Mouse (Mus musculus) forebrain, embryonic 15.5 days (tissue): ENCODE measurements around the gene Map3k6. TPM values are rescaled to one million over a fixed set of nuclear protein-coding genes. Genes with fewer than 3 reads are reported as not detected.

Experiments used
- ATAC-seq: fragments of 200-750 bp; cut with Nextera tagmentation; replicated peaks from 2 replicates; pipeline ENCODE4 v1.8.0; 2017; ENCODE audit warnings: mild to moderate bottlenecking, moderate TSS enrichment, moderate library complexity
- H3K27ac ChIP-seq: fragments of 300-500 bp; sonication (generic); replicated peaks from 2 replicates; pipeline ENCODE4 v1.5.1; 2015; ENCODE audit warnings: mild to moderate bottlenecking, inconsistent platforms
- H3K27me3 ChIP-seq: fragments of 300-500 bp; sonication (generic); 2 replicates; pipeline ENCODE4 v1.6.1; 2015; ENCODE audit warnings: inconsistent platforms
- H3K36me3 ChIP-seq: fragments of 300-500 bp; sonication (generic); 2 replicates; pipeline ENCODE4 v1.6.1; 2015; ENCODE audit warnings: mild to moderate bottlenecking, inconsistent platforms
- H3K4me1 ChIP-seq: fragments of 300-500 bp; sonication (generic); 2 replicates; pipeline ENCODE4 v1.6.1; 2015; ENCODE audit warnings: inconsistent platforms
- H3K4me2 ChIP-seq: fragments of 300-500 bp; sonication (generic); replicated peaks from 2 replicates; pipeline ENCODE4 v1.6.1; 2015; ENCODE audit warnings: mild to moderate bottlenecking, inconsistent platforms
- H3K4me3 ChIP-seq: fragments of 300-500 bp; sonication (generic); 2 replicates; pipeline ENCODE4 v1.5.1; 2015; ENCODE audit warnings: mild to moderate bottlenecking, inconsistent platforms
- H3K9ac ChIP-seq: fragments of 300-500 bp; sonication (generic); replicated peaks from 2 replicates; pipeline ENCODE4 v1.6.1; 2015; ENCODE audit warnings: mild to moderate bottlenecking, inconsistent platforms
- H3K9me3 ChIP-seq: fragments of 300-500 bp; sonication (generic); 2 replicates; pipeline ENCODE4 v1.6.1; 2016; ENCODE audit warnings: inconsistent platforms
- WGBS: fragments of 180-500 bp; shearing (Covaris S2); methylation state at CpG from one replicate; pipeline ENCODE4 v1.1.7; 2015; ENCODE audit warnings: mixed read lengths; 5-methylcytosine and 5-hydroxymethylcytosine counted together
- polyA plus RNA-seq: library from polyadenylated mRNA; unstranded; fragments of >200 nt; fragmentation: Nextera tagmentation; extraction: Ambion mirVana; gene quantifications from 2 replicates; pipeline ENCODE4 v1.2.1, GENCODE M21; 2015

Gene Map3k6
- polyA plus RNA-seq, 1 experiment from 2014 or later = 1.7 TPM

DNA sequence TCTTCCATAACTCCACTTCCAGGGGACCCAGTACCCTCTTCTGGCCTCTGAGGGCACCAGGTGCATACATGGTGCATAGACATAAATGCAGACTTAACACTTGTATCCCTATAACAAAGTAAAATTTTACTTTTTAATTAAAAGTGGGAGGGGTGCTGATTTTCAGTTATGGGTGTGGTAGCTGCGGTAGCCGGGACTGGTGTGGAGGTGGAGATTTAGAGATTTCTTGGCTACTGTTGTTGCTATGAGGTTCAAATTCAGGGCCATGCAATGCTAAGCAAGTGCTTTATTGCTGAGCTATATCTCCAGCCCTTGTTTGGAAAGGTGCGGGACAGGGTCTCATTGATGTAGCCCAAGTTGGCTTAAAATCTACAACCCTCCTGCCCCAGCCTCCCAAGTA lies 21.9 kb upstream of the Map3k6 start:
- Histone ChIP-seq H3K36me3 (no peaks in the 10 kb centered on the region), H3K27ac (no peak overlapping the region), H3K4me2 (no peak overlapping the region), H3K9ac (no peak overlapping the region), H3K4me3 (no peak overlapping the region), H3K27me3 (peaks cover 15% of the 10 kb centered on the region), H3K4me1 (peaks cover 5% of the 10 kb centered on the region; the same call in 1 of the 2 replicates), H3K9me3 (no peaks in the 10 kb centered on the region)
- WGBS = 92% methylated on average over 3 of the region's 3 CpGs
- no peak for ATAC-seq

DNA sequence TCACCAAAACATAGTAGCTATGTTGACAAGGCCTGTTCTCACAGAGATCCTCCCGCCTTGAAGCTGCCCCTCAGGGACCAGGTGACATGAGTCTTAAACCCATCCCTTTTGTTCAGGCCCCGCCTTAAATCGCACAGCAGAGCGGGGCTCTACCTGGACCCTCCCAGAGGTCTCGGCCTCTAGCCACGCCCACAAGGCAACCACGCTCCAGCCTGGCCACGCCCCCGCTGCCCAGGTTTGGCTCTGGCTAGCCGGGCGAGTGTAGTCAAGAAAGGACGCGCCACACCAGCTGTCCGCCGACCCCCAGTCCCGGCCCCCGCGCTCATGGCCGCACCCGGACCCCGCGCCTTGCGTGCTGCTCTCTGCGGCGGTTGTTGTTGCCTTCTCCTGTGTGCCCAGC lies 20.0 kb upstream of the Map3k6 start:
- 2% methylated on average over 25 of the region's 25 CpGs for WGBS
- Histone ChIP-seq H3K27ac (no peak overlapping the region), H3K4me1 (peaks cover 5% of the 10 kb centered on the region; the same call in 1 of the 2 replicates), H3K9me3 (no peaks in the 10 kb centered on the region), H3K9ac (no peak overlapping the region), H3K4me2 (peak overlapping the region; percentile 30), H3K4me3 (peak overlapping the region; percentile 21), H3K36me3 (no peaks in the 10 kb centered on the region), H3K27me3 (peaks cover 7% of the 10 kb centered on the region)
- ATAC-seq = no peak

DNA sequence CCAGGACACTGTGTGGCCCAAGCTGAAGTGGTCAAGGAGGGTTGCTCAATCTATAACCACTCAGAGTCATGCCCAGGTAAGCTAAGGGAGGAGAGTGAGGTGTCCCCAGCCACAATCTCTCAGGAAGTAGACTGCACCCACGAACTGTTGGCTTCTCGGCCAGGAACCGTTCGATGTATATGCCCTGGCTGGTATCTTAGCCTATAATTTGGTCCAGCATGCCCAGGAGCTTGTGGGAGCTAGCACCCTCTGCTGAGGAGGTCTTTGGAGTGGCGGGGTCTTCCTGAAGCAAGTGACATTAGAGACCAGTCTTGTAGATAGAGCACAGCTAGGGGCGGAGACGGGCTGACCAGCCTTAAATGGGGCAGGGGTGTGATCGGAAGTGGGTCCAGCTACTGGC lies 18.9 kb upstream of the Map3k6 start:
- ATAC-seq = no peak
- WGBS = 72% methylated on average over 8 of the region's 8 CpGs
- peaks cover 7% of the 10 kb centered on the region for H3K27me3 ChIP-seq

GRCm38 (mm10) chr4:133223875-133224274 lies 16.7 kb upstream of the Map3k6 start:
- no peaks in the 10 kb centered on the region for H3K9me3 ChIP-seq
- H3K36me3 ChIP-seq = no peaks in the 10 kb centered on the region
- 42% methylated on average over 5 of the region's 5 CpGs for WGBS
- no peak overlapping the region for H3K27ac ChIP-seq
- no peak overlapping the region for H3K4me3 ChIP-seq
- peaks cover 5% of the 10 kb centered on the region; the same call in 1 of the 2 replicates for H3K4me1 ChIP-seq
- H3K27me3 ChIP-seq = peaks cover 7% of the 10 kb centered on the region
- H3K4me2 ChIP-seq = no peak overlapping the region
- no peak for ATAC-seq
- no peak overlapping the region for H3K9ac ChIP-seq

More for the DNA sequence above, 18.9 kb upstream of the Map3k6 start:
- Histone ChIP-seq H3K9ac (no peak overlapping the region), H3K36me3 (no peaks in the 10 kb centered on the region), H3K4me3 (no peak overlapping the region), H3K9me3 (no peaks in the 10 kb centered on the region), H3K4me1 (peaks cover 5% of the 10 kb centered on the region; the same call in 1 of the 2 replicates), H3K27ac (no peak overlapping the region), H3K4me2 (no peak overlapping the region)

- no peak overlapping the region for H3K27ac ChIP-seq
- WGBS = 87% methylated on average over 10 of the region's 10 CpGs
- H3K4me2 ChIP-seq = no peak overlapping the region
- no peak for ATAC-seq
- no peaks in the 10 kb centered on the region for H3K9me3 ChIP-seq
- H3K4me1 ChIP-seq = no peaks in the 10 kb centered on the region
- H3K9ac ChIP-seq = no peak overlapping the region
- H3K4me3 ChIP-seq = no peak overlapping the region
- H3K36me3 ChIP-seq = no peaks in the 10 kb centered on the region
- peaks cover 4% of the 10 kb centered on the region for H3K27me3 ChIP-seq
These were observed 14.5 kb upstream of the Map3k6 start for GRCm38 (mm10) chr4:133226073-133226472.

GRCm38 (mm10) chr4:133227636-133228035 lies 13.0 kb upstream of the Map3k6 start:
- Histone ChIP-seq H3K4me3 (no peak overlapping the region), H3K4me1 (no peaks in the 10 kb centered on the region), H3K36me3 (no peaks in the 10 kb centered on the region), H3K9me3 (no peaks in the 10 kb centered on the region), H3K4me2 (no peak overlapping the region), H3K9ac (no peak overlapping the region), H3K27ac (no peak overlapping the region), H3K27me3 (no peaks in the 10 kb centered on the region)
- 78% methylated on average over 8 of the region's 8 CpGs for WGBS
- no peak for ATAC-seq

DNA sequence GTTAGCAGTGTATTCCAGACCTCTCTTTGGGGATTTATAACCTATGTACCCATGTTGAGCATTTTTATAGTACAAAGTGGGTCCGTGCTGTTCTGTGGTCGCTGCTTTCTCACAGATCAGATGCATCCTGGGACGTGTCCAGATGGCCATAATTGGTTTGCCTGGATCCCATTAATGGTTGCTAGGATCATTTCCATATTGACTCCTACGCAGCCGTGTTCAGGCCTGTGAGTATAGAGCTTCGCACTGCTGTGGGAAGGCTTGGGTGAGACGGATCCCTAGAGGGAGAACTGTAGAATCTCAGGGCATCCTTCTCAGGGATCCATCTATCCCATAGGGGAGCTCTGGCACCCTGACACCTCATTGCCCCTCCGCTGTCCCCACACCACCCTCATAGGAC lies 11.0 kb upstream of the Map3k6 start:
- Histone ChIP-seq H3K4me1 (no peaks in the 10 kb centered on the region), H3K9me3 (no peaks in the 10 kb centered on the region), H3K4me2 (no peak overlapping the region), H3K27me3 (no peaks in the 10 kb centered on the region), H3K27ac (no peak overlapping the region), H3K36me3 (no peaks in the 10 kb centered on the region), H3K9ac (no peak overlapping the region), H3K4me3 (no peak overlapping the region)
- no peak for ATAC-seq
- WGBS = 72% methylated on average over 8 of the region's 8 CpGs

- Histone ChIP-seq H3K9ac (no peak overlapping the region), H3K4me3 (no peak overlapping the region), H3K4me2 (no peak overlapping the region), H3K27me3 (no peaks in the 10 kb centered on the region), H3K4me1 (no peaks in the 10 kb centered on the region), H3K9me3 (no peaks in the 10 kb centered on the region), H3K27ac (no peak overlapping the region), H3K36me3 (no peaks in the 10 kb centered on the region)
- no peak for ATAC-seq
- WGBS = 33% methylated on average over 10 of the region's 10 CpGs
These were observed 7.2 kb upstream of the Map3k6 start for GRCm38 (mm10) chr4:133233285-133233976.

- H3K4me3 ChIP-seq = no peak overlapping the region
- no peak overlapping the region for H3K27ac ChIP-seq
- no peaks in the 10 kb centered on the region for H3K4me1 ChIP-seq
- H3K27me3 ChIP-seq = peaks cover 6% of the 10 kb centered on the region; the same call in 1 of the 2 replicates
- 54% methylated on average over 5 of the region's 5 CpGs for WGBS
- H3K36me3 ChIP-seq = no peaks in the 10 kb centered on the region
- H3K4me2 ChIP-seq = no peak overlapping the region
- no peak for ATAC-seq
- no peak overlapping the region for H3K9ac ChIP-seq
- H3K9me3 ChIP-seq = no peaks in the 10 kb centered on the region
These were observed 5.8 kb upstream of the Map3k6 start for GRCm38 (mm10) chr4:133234771-133235170.

DNA sequence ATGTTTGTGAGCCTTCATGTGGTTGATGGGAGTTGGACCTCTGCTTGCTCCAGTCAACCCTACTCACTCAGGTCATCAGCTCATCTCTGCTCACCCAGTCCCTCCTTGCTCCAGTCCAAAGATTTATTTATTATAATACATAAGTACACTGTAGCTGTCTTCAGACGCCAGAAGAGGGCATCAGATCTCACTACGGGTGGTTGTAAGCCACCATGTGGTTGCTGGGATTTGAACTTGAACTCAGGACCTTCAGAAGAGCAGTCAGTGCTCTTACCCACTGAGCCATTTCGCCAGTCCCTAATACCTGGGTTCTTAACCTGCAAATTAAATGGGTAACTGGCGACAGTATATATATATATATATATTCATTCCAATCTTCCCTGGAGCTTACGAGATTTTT lies 5.2 kb upstream of the Map3k6 start:
- no peaks in the 10 kb centered on the region for H3K9me3 ChIP-seq
- H3K36me3 ChIP-seq = no peaks in the 10 kb centered on the region
- WGBS = 85% methylated on average over 5 of the region's 5 CpGs
- ATAC-seq = no peak
- no peaks in the 10 kb centered on the region for H3K4me1 ChIP-seq
- H3K27ac ChIP-seq = no peak overlapping the region
- no peak overlapping the region for H3K4me2 ChIP-seq
- H3K9ac ChIP-seq = no peak overlapping the region
- peaks cover 12% of the 10 kb centered on the region; the same call in 1 of the 2 replicates for H3K27me3 ChIP-seq
- H3K4me3 ChIP-seq = no peak overlapping the region

DNA sequence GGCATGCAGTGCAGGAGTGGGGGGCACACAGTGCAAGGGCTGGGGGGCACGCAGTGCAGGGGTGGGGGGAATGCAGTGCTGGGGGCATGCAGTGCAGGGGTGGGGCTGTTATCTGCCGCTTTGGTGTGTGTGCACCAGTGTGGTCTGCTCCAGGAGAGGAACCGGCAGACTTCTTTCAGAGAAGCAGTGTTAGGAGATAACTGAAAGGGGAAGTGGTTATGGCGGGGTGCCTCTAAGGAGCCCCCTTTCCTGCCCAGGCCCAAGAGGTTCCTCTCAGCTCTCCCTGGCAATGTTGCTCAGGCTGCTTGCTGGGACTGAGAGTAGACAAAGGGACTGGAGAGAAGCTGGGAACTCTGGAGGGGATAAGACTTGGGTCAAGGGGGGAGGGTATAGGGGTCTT lies 2.7 kb upstream of the Map3k6 start:
- Histone ChIP-seq H3K4me1 (peaks cover 9% of the 10 kb centered on the region; the same call in 1 of the 2 replicates), H3K4me2 (no peak overlapping the region), H3K9ac (no peak overlapping the region), H3K36me3 (no peaks in the 10 kb centered on the region), H3K27me3 (peaks cover 36% of the 10 kb centered on the region), H3K9me3 (no peaks in the 10 kb centered on the region), H3K4me3 (no peak overlapping the region), H3K27ac (no peak overlapping the region)
- no peak for ATAC-seq
- WGBS = 88% methylated on average over 4 of the region's 4 CpGs

- no peaks in the 10 kb centered on the region for H3K36me3 ChIP-seq
- WGBS = under 1% methylated on average over 77 of the region's 78 CpGs
- no peaks in the 10 kb centered on the region for H3K9me3 ChIP-seq
- H3K9ac ChIP-seq = peak overlapping the region; percentile 29
- H3K4me3 ChIP-seq = peak overlapping the region; percentile 46
- no peak overlapping the region for H3K27ac ChIP-seq
- H3K27me3 ChIP-seq = peaks cover 49% of the 10 kb centered on the region
- peaks cover 9% of the 10 kb centered on the region; the same call in 1 of the 2 replicates for H3K4me1 ChIP-seq
- ATAC-seq = peak; percentile 94
- H3K4me2 ChIP-seq = peak overlapping the region; percentile 64
These were observed 603 bp downstream of the Map3k6 start for GRCm38 (mm10) chr4:133240934-133241908.
